Mouse (Mus musculus) liver, adult 2 months (tissue): ENCODE measurements around the gene Iqcg. TPM values are rescaled to one million over a fixed set of nuclear protein-coding genes. Genes with fewer than 3 reads are reported as not detected.

Experiments
- DNase-seq: peaks from one replicate; pipeline ENCODE4 v3.0.0-alpha.2; 2011; ENCODE audit warnings: low read depth, low spot score; ENCODE audit errors: extremely low read depth
- H3K27ac ChIP-seq: fragments of 200-500 bp; replicated peaks from 2 replicates; pipeline ENCODE4 v1.5.1; 2012; ENCODE audit warnings: low read depth, mild to moderate bottlenecking, control low read depth, inconsistent platforms, low read length; ENCODE audit not compliant: insufficient read depth
- H3K27me3 ChIP-seq: fragments of 200-500 bp; 2 replicates; pipeline ENCODE4 v1.6.1; 2012; ENCODE audit warnings: mild to moderate bottlenecking, moderate library complexity, low read length, inconsistent platforms; ENCODE audit not compliant: control insufficient read depth, insufficient read depth
- H3K36me3 ChIP-seq: fragments of 200-500 bp; 2 replicates; pipeline ENCODE4 v1.6.1; 2012; ENCODE audit warnings: low read length, inconsistent platforms; ENCODE audit not compliant: control insufficient read depth, insufficient read depth
- H3K4me1 ChIP-seq: fragments of 200-500 bp; 2 replicates; pipeline ENCODE4 v1.6.1; 2011; ENCODE audit warnings: low read length; ENCODE audit not compliant: control insufficient read depth, insufficient read depth
- H3K4me3 ChIP-seq: fragments of 200-500 bp; 2 replicates; pipeline ENCODE4 v1.5.1; 2011; ENCODE audit warnings: low read depth, mild to moderate bottlenecking, control low read depth, low read length, moderate library complexity; ENCODE audit not compliant: insufficient read depth
- H3K79me2 ChIP-seq: fragments of 200-500 bp; 2 replicates; pipeline ENCODE4 v1.6.1; 2012; ENCODE audit warnings: inconsistent platforms, mild to moderate bottlenecking, low read length, moderate library complexity; ENCODE audit not compliant: control insufficient read depth, insufficient read depth
- H3K9ac ChIP-seq: fragments of 200-500 bp; 2 replicates; pipeline ENCODE4 v1.6.1; 2012; ENCODE audit warnings: low read depth, mild to moderate bottlenecking, control low read depth, inconsistent platforms, low read length
- CTCF ChIP-seq: fragments of 200-500 bp; IDR thresholded peaks from 2 replicates; pipeline ENCODE4 v1.5.1; 2011; ENCODE audit warnings: low read depth, low read length, control low read depth
- POLR2A ChIP-seq: fragments of 200-500 bp; IDR thresholded peaks from 2 replicates; pipeline ENCODE4 v1.6.1; 2011; ENCODE audit warnings: low read length, control low read depth; ENCODE audit not compliant: insufficient read depth; ENCODE audit errors: extremely low read depth
- WGBS: fragments of 180-500 bp; shearing (Covaris S2); methylation state at CpG from one replicate; pipeline ENCODE4 v1.1.7; 2018; 5-methylcytosine and 5-hydroxymethylcytosine counted together
- polyA plus RNA-seq: library from polyadenylated mRNA; depleted of rRNA; stranded (reverse); fragments of >200 nt; gene quantifications from 2 replicates; pipeline ENCODE4 v1.2.3, GENCODE M21; 2012; rRNA removed
- total RNA-seq: library from RNA; depleted of rRNA; stranded (reverse); fragments of >200 nt; gene quantifications from 2 replicates; pipeline ENCODE4 v1.2.3, GENCODE M21; 2014; rRNA removed

The Iqcg gene
- total and polyA plus RNA-seq, 2 experiments = 0.55 to 1.0 TPM

GRCm38 (mm10) chr16:32972535-32972934, 83.5 kb downstream of the Iqcg start:
- H3K4me1 ChIP-seq = no peaks in the 10 kb centered on the region
- no peak overlapping the region for H3K9ac ChIP-seq
- 46% methylated on average over 5 of the region's 5 CpGs for WGBS
- DNase-seq = no peak
- peaks cover 5% of the 10 kb centered on the region; the same call in 1 of the 2 replicates for H3K36me3 ChIP-seq
- H3K79me2 ChIP-seq = no peaks in the 10 kb centered on the region
- H3K27ac ChIP-seq = no peak overlapping the region
- no peak for TF ChIP-seq POLR2A
- no peak for TF ChIP-seq CTCF
- no peak overlapping the region for H3K4me3 ChIP-seq
- H3K27me3 ChIP-seq = no peaks in the 10 kb centered on the region

Other genes starting within 250 kb of the Iqcg start
- gene Smbd1, start 245.7 kb downstream of the Iqcg start, total RNA-seq = not detected in 2 replicates
- gene Smbd1, start 245.7 kb downstream of the Iqcg start, polyA plus RNA-seq = not detected in 2 replicates
- 20.6 and 21.4 TPM in 2 replicates for gene Fyttd1, start 178.7 kb downstream of the Iqcg start, total RNA-seq
- gene Fyttd1, start 178.7 kb downstream of the Iqcg start, polyA plus RNA-seq = 4.7 and 5.3 TPM in 2 replicates
- 12.6 and 16.8 TPM in 2 replicates for gene Rubcn, start 178.5 kb downstream of the Iqcg start, total RNA-seq
- 15.0 and 17.0 TPM in 2 replicates for gene Rubcn, start 178.5 kb downstream of the Iqcg start, polyA plus RNA-seq
- 9.8 and 11.3 TPM in 2 replicates for gene Lrch3, start 142.1 kb downstream of the Iqcg start, total RNA-seq
- gene Lrch3, start 142.1 kb downstream of the Iqcg start, polyA plus RNA-seq = 3.7 and 5.3 TPM in 2 replicates
- 661 and 805 TPM in 2 replicates for gene Rpl35a, start 235 bp upstream of the Iqcg start, total RNA-seq
- gene Rpl35a, start 235 bp upstream of the Iqcg start, polyA plus RNA-seq = 111 and 115 TPM in 2 replicates
- 1.4 and 1.8 TPM in 2 replicates for gene Lmln, start 6.3 kb upstream of the Iqcg start, total RNA-seq
- gene Lmln, start 6.3 kb upstream of the Iqcg start, polyA plus RNA-seq = 0.78 and 0.81 TPM in 2 replicates
- 9.8 and 9.9 TPM in 2 replicates for gene Osbpl11, start 128.9 kb upstream of the Iqcg start, total RNA-seq
- 6.3 TPM in 2 replicates for gene Osbpl11, start 128.9 kb upstream of the Iqcg start, polyA plus RNA-seq
- 26.4 and 28.9 TPM in 2 replicates for gene Snx4, start 195.2 kb upstream of the Iqcg start, total RNA-seq
- 5.8 and 6.0 TPM in 2 replicates for gene Snx4, start 195.2 kb upstream of the Iqcg start, polyA plus RNA-seq